Mouse (Mus musculus) left cerebral cortex, adult 9 months (tissue): ENCODE measurements around the gene Tnnt1.
A peak's percentile ranks its signal among the peaks of the same experiment; 100 is the strongest.

Source experiments
- DNase-seq, 2 experiments: peaks; one replicate each; pipeline ENCODE4 v3.0.0; 2022; ENCODE audit warnings: low spot score in 2 of 2

Gene Tnnt1

DNA sequence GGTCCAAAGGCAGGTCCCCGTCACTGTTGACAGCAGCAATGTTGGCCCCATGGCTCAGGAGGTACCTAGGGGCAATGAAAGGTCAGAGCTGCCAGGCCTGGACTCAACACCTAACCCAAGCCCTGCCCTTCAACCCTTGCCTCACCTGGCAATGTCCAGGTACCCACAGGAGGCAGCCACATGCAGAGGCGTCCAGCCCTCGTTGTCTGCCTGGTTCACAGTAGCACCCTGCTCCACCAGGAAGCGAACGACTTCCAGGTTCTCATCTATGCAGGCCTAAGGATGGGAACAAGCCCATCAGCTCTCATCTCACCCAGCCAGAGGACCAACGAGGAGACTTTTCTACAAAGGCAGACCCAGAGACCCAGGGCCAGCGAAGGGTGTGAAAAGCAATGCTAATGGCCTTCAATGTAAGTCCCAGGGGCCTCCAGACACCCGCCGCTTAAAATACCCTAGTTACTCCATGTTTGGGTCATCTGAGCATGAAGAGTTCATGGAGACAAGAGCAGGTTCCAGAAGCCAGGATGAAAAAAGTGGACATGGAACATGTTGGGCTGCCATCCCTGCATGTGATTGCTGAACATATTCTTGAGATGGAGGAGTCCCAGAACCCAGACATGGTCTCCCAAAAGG, 18.8 kb downstream of the Tnnt1 start:
- no peak for DNase-seq

DNA sequence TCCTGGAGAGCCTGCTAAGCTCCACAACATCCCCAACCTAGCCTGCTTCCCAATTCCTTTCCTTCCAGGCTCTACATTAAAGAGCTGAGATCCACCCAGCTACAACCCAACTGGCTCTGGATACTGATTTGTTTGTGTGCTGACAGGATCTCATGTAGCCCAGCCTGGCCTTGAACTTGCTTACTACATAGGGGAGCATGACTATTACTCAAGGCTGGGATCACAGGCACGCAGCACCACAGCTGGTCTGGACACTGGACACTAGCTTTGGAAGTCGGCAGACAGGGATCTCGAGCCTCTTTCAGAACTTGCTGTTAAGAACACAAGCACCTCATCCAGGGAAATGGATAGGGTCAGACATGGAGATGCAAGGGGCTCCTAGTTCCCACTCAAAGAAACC, 19.7 kb downstream of the Tnnt1 start:
- no peak for DNase-seq

DNA sequence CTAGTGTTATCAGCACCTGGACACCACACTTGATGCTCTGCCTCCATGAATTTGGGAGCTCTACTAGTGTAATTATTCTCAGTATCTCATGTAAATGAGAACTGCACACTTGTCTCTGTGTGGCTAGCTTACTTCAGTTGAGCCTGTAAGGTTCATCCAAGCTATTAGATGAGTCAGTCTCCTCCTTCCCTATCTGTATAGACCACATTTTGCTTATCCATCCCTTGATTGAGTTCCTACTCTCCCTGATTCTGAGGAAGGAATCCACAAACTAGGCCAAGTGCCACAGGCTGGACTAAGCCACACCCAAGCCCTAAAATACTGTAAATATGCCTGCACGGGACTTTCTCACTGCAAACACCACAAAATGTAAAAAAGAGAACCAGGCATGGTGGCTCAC, 22.2 kb downstream of the Tnnt1 start:
- DNase-seq, result no peak

DNA sequence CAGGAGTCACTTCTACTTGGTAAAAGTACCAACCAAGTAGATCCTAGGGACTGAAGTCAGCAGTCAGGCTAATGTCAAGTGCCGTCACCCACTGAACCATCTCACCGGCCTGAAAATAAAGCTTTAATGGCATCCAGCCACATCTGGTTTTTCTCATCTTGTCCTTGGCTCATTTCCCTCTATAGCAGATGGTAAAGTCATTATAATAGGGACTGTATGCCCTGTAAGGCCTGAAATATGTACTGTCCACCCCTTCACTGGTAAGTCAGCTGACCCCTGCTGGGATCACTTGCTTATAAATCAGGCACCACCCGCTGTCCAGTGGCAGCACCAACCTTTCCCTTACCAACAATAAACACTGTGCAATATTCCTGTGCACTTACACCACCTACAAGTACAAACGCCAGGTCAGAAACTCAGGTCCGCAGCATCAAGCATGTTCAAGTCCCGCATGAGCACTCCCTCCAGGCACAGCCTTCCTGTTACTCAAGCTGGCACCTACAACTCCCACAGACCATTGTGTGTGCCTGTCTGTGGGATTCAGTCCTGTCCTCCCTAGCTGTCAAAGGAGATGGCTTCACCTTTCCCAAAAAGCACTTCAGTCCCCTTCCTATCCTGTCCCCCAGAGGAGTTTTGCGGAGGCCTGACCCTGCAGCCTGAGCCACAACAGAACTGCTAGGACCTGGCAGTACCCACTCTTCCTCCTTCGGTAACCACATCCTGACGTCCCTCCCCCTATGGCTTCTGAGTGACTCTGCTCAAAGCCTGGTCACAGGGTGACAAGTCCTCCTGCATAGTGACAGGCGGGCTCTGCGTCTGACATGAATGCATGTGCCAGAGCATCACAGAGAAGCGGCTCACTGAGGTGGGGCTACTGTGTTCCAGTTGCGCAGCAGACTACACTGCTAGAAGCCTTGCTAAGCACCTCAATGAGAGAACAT, 23.6 kb downstream of the Tnnt1 start:
- DNase-seq, result no peak

DNA sequence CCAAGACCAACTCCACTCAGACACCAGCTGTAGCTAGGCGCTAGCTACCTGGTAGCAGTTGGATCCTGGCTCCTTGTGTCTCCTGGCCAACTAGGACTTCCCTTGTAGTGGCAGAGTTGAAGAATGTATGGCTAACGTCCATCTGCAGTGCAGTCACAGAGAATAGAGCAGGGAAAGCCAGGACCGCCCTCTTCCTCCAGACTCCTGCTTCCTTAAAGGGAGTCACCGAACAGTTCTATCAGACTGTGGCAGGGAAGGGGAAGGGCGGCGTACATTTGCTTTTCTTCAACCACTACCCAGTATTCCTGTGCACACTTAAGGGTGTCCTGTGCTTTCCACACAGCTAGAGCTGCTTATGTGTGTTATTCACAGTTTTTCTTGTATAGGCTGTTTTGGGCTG, 24.9 kb downstream of the Tnnt1 start:
- no peak for DNase-seq

DNA sequence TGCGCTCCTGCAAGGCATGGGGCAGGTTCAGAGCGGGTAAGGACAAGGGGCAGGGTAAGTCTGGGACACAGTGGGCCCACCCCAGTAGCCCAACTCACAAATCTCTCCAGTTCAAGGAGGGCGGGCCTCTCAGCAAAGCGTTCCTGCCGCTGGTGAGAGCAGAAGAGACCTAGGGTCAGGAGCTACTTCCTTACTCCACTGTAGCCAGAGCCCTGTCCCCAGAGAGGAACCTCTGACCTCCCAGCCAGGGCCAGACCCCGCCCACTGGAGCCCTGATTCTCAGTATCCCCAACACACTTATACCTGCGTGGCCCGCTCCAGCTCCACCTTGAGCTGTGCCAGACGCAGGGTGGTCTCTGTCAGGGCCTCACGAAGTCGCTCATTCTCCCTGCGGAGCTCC, 33.9 kb downstream of the Tnnt1 start:
- DNase-seq, result no peak

DNA sequence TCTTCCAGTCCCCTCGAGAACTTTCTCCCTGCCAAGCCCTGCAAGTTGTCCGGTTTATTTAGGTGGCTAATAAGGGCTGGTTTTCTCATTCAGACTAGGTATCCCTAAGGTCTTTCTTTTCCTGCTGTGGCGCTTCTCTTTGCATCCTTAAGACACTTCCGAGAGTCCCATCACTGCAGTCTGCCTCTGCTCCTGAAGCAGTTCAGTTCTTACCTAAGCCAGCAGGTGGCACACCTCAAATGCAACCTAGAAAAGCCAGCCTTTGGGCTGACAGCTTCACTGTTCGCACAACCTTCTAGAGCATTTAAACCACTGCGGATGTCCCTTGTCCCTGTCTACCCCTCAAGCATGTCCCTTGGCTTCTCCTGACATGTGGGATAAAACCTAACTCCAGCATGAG, 36.5 kb downstream of the Tnnt1 start:
- DNase-seq, result peak in 1 of 2 experiments; percentile 55

DNA sequence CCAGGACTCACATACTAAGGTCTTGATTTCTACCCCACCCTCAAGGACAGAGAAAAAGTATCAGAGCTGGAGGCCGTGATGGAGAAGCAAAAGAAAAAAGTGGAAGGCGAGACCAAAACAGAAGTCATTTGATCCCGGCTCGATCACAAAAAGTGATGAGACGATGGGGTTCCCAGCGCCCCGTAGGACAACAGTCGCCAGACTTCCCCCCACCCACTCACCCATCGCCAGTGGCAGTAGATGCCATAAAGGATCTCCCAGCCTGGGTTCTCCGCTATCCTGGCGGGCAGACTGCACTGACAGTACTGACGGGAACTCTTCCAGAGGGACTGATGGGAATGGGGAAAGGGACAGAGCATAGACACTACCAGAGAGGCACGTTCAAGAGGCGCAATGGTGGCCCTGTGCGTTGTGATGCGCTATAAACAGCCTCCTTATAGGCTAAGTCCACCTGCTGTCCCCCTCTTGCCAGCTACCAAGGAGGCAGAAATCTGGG, 37.3 kb downstream of the Tnnt1 start:
- DNase-seq, result no peak

DNA sequence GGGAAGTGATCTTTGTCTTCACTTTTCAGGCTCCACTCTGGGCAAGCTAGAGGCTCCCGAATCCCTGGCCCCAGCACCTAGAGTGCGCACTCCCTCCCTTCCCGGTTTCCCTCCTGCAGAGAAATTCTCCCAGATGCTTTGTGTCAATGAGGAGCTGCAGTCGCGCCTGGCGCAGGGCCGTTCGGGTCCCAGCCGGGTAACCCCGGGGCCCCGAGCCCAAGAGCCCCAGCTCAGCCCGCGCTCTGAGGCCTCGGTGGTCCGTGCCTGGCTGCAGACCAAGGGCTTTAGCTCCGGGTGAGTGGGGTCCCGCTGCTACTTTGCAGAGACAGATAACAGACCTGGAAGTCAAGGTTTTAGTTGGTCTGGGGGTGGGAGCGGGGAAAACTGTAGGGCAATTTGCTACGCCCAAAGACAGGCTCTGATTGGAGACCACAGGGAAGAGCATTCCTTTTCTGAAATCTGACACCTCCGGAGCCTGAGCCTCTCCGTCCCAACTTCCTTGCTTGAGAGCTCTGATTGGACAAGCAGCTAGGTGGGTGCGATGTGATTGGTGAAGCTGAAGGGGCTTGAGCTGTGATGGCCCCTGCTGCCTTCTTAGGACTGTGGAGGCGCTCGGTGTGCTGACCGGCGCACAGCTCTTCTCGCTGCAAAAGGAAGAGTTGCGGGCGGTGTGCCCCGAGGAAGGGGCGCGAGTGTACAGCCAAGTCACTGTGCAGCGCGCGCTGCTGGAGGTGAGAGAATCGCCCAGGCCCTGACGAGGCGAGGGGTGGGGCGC, 38.0 kb downstream of the Tnnt1 start:
- DNase-seq, result peak in 1 of 2 experiments; percentile 63

DNA sequence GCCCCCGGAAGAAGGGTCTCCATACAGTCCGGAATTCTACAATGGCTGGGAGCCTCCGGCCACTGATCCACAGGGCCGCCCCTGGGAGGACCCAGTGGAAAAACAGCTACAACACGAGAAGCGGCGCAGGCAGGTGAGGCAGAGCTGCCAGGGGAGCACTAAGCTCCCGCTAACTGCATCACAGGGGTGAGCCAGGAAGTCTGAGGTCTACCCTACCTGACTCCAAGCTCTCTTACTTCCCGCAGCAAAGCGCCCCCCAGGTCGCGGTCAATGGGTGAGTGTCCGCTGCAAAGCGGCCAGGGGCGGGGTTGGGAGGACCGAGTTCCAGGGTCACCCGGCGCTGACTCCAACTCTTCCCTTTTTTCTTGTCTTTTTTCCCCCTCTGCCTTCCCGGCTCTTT, 42.2 kb downstream of the Tnnt1 start:
- no peak for DNase-seq

DNA sequence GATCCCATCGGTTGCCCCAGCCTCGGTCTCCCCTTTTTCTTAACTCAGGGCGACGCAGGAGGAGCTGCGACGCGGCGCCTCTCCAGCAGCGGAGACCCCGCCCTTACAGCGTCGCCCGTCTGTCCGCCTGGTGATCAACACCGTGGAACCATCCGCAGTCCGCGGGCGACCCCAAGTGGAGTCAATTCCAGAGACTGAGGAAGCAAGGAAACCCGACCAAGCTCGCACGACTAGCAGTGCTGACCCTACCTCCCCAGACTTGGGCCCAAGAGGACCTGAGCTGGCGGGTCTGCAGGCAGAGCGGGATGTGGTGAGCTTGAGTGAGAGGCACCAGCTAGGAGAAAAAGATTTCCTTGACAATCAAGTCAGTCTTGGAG, 45.0 kb downstream of the Tnnt1 start:
- DNase-seq, result peak; percentile 40 to 87

DNA sequence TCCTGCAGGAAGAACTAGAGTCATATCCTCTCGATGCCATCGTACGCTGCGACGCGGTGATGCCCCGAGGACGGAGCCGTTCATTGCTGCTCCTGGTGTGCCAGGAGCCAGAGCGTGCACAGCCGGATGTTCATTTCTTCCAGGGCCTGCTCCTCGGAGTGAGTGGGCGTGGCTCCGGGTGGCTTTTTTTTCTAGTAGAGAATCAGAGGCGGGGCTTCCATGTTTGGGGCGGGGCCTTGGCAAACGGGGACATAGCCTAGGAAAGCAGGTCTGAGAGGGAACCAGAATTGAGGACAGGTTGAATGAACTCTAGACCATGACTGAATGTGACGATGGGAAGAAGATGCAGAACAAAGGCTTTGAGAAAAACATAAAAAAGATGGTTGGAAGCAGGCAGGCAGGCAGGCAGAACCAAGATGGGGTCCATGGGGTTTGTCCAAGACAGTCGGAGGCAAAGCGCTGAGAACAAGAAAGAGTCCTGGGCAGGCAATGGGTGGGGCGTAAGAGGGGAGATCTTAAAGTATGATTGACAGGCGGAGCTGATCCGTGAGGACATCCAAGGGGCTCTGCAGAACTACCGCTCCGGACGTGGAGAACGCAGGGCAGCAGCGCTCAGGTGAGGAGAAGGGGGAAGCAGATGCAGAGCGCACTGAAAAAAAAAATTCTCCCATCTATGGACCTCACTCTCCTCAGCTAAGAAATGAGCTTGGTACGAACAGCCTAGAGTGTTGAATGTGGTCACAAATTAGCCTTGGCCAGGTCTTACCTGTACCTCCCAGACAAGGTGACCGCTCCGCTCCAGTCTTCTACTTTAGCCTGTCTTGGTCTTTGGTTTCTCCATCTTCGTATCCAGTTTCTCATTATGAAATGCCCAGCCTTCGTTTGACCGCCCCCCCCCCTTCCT, 45.7 kb downstream of the Tnnt1 start:
- peak in 1 of 2 experiments; percentile 68 for DNase-seq

DNA sequence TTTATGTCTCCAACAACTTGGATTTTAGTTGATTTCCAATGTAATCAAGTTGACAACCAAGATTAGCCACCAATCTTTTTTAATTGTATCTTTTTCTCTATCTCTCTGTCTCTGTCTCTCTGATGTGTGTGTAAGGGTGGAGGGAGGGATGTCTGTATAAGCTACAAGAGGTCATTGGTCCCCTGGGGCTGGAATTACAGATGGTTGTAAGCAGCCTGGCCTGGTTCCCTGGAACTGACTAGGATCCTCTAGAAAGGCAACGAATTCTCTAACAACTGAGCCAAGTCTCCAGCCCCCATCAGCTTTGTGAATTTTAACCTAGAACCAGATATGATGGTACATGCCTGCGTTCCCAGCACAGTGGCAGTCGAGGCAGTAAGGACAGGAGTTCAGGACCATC, 48.4 kb downstream of the Tnnt1 start:
- DNase-seq, result no peak

DNA sequence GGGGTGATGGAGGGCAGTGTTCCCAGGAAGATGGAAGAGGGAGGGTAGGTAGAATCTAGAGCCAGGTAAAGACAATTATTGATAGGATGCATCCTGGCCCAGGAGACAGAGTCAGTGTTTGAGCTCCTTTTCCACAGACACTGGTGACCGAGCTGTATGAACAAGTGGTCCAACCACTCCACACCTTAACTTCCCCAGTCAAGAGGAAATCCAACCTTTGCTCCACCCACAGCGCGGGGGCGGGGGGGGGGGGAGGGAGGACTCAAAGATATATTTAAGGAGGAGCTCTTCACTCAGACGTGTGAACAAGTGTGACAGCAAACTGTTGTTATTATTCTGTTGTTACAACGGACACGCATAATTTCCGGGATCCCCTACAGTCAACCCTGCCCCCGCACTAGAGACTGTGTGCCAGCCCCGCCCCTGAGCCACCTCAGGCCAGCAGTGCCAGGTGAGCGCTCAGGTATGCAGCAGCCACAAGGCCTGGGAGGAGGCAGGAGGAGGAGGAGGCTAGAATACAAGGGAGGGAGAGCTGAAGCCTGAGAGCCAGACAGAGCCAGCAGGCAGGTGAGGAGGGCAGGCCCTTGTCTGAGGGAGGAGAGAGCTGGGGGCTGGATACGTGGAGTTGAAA, 51.9 kb downstream of the Tnnt1 start:
- DNase-seq, result no peak

DNA sequence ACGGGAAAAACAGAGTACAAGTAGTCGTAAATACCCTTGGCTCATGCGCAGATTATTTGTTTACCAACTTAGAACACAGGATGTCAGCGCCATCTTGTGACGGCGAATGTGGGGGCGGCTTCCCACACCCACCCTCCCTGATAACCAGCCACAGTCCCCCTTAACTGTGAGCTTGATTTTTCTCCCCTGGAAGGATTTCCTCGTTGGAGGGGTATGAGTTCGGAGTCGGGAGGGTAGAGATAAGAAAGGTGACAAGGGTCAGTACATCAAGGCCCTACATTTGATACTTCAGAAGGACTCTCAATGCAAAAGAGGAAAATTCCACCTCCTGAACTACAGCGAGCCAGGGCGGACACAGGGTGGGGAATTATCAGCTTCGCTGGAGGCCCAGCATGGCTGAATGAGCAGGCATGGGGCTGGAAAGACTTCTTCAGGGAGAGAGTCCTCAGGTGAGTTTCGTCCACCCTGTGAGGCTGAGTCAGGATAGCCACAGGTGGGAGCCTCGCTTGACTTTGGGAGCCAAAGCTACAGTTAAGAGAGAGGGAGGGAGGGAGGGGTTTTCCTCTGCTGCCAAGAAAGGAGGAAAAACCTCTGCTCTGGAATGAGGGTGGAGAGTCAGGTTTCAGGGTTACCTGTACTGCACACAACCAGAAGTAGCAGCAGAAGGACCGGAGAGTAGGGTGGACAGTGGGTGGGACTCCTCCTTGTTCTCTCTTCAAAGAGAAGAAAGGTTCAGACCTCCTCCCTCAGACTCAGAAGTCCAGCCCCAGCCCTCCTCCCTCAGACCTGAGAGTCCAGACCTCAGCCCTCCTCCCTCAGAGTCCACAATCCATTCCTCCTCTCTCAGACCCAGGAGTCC, 55.4 kb downstream of the Tnnt1 start, which contains the start of gene Eps8l1:
Gene Eps8l1, plus strand, starts transcription at position 99 of the 859 bp plus-strand sequence.
- no peak for DNase-seq
